Mouse (Mus musculus): Measurements from ENCODE around the gene Ccnf. TPM values are rescaled to one million over a fixed set of nuclear protein-coding genes. Genes with fewer than 3 reads are reported as not detected.
A peak's percentile ranks its signal among the peaks of the same experiment; 100 is the strongest.

Gene Ccnf
- 43.9 and 66.6 TPM in 2 replicates for polyA plus RNA-seq (2014; fragmentation: Nextera tagmentation; extraction: Ambion mirVana)

DNA sequence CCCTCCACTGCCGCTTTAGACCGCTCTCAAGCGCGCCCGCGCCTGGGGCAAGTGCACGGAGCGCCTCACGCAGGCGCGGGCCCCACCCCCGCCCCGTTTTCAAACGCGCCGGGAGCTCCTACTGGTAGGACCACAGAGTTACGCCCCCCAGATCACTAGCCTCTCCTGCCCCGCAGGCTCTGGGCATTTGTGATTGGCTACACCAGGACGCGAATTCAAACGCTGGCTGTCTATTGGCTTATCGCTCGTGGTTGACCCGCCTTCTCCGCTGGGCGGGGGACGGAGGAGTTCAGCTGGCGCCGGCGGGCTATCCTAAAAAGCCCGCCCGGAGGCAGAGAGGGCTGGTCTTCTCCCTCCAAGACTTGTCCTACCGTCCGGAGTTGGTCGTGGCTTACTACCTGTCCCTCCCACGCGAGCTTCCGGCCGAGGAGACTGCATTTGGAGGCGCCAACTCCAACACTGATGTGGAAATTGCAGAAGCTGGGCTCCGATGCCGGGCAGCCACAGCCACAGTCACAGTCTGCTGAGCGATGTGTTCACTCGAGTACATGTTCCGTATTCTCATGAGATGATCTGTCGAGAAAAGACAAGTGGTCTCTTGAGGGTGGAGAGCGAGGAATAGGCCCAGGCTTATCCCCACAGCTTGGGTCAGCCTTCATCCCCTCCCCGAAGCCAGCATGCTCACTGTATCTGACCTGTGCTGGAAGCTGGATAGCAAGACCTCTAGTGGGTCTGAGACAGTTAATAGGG is at the start of gene Ccnf:
TSS of gene Ccnf (minus strand) at position 165 of the 750 bp plus-strand sequence.
- peaks cover 27% of the 10 kb centered on the region for H3K36me3 ChIP-seq (ENCODE audit: control insufficient read depth, insufficient read depth, low read length)
- H3K27me3 ChIP-seq (ENCODE audit: control insufficient read depth, insufficient read depth, low read length) = no peaks in the 10 kb centered on the region
- H3K9ac ChIP-seq (ENCODE audit: low read depth, low read length) = peak within 1 kb of the TSS; percentile 89
- peak within 1 kb of the TSS; percentile 65 for H3K4me2 ChIP-seq (replicated peaks; ENCODE audit: low read depth, low read length)
- H3K4me1 ChIP-seq (ENCODE audit: control insufficient read depth, insufficient read depth, low read length) = peaks cover 8% of the 10 kb centered on the region; the same call in 1 of the 2 replicates
- H3K9me3 ChIP-seq (ENCODE audit: control insufficient read depth, low read length) = no peaks in the 10 kb centered on the region
- peak within 1 kb of the TSS; percentile 76 for H3K27ac ChIP-seq (ENCODE audit: low read depth, low read length)
- H3K4me3 ChIP-seq (ENCODE audit: low read length) = peak within 1 kb of the TSS; percentile 85
- ATAC-seq (ENCODE audit: low FRiP score, low TSS enrichment) = peak; percentile 100
- WGBS = under 1% methylated on average over 48 of the region's 48 CpGs

DNA sequence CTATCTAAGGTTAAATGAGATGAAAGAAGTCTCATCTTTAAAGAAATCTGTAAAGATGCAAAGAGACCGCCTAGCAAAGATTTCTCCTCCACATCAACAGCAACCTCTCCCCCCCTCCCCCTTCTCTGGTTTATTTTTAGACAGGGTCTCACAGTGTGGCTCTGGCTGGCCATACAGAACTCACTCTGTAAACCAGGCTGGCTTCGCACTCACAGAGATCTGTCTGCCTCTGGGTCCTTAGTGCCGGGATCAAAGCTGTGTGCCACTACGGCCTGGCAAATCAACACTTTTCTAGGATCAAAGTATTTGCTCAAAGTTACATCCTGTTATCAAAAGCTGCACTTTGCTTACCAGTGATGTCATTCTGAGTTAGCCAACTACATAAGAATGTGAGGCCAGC is 49.4 kb upstream of the Ccnf start:
- no peak overlapping the region for H3K27ac ChIP-seq (ENCODE audit: low read depth, low read length)
- no peak overlapping the region for H3K9ac ChIP-seq (ENCODE audit: low read depth, low read length)
- 68% methylated on average over 4 of the region's 4 CpGs for WGBS
- no peaks in the 10 kb centered on the region for H3K36me3 ChIP-seq (ENCODE audit: control insufficient read depth, insufficient read depth, low read length)
- H3K9me3 ChIP-seq (ENCODE audit: control insufficient read depth, low read length) = no peaks in the 10 kb centered on the region
- no peak overlapping the region for H3K4me3 ChIP-seq (ENCODE audit: low read length)
- no peaks in the 10 kb centered on the region for H3K27me3 ChIP-seq (ENCODE audit: control insufficient read depth, insufficient read depth, low read length)
- no peak overlapping the region for H3K4me2 ChIP-seq (replicated peaks; ENCODE audit: low read depth, low read length)
- ATAC-seq (ENCODE audit: low FRiP score, low TSS enrichment) = no peak
- no peaks in the 10 kb centered on the region for H3K4me1 ChIP-seq (ENCODE audit: control insufficient read depth, insufficient read depth, low read length)

DNA sequence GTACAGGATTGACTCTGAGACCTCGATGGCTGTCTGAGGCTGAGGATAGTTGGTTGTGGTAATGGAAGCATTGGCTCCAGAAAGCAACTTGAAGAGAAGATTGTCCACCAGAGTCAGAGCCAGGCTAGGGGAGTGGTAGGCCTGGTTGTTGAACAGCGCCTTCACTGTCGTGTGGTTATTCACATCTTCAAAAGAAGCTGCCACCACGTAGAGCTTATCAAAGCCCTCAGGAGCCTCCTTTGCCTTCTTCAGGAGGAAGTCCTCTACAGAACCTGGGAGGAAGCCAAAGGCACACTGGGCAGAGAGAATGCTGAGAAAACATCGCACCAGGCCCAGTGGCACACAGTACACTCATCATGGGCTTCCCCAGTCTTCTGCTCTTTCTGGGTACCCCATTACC is 38.1 kb upstream of the Ccnf start:
- no peak for ATAC-seq (ENCODE audit: low FRiP score, low TSS enrichment)
- WGBS = 87% methylated on average over 5 of the region's 5 CpGs

DNA sequence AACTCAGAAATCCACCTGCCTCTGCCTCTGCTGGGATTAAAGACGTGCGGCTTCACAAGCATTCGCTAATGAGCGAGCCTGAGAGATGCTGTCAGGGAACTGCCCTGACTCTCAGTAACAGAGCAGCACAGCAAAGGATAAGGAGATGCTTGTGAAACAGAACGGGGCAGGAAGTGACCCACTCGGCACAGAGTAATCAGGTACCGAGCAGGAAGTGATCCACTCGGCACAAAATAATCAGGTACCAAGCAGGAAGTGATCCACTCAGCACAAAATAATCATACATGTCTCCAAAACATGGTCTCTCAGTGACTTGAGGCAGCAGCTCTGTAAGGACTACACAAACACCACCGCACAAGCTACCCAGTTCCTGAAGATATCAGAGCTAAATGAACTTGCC is 37.2 kb upstream of the Ccnf start:
- no peak overlapping the region for H3K27ac ChIP-seq (ENCODE audit: low read depth, low read length)
- no peak overlapping the region for H3K9ac ChIP-seq (ENCODE audit: low read depth, low read length)
- 84% methylated on average over 9 of the region's 9 CpGs for WGBS
- no peaks in the 10 kb centered on the region for H3K27me3 ChIP-seq (ENCODE audit: control insufficient read depth, insufficient read depth, low read length)
- no peaks in the 10 kb centered on the region for H3K9me3 ChIP-seq (ENCODE audit: control insufficient read depth, low read length)
- no peak overlapping the region for H3K4me2 ChIP-seq (replicated peaks; ENCODE audit: low read depth, low read length)
- H3K36me3 ChIP-seq (ENCODE audit: control insufficient read depth, insufficient read depth, low read length) = no peaks in the 10 kb centered on the region
- ATAC-seq (ENCODE audit: low FRiP score, low TSS enrichment) = no peak
- H3K4me3 ChIP-seq (ENCODE audit: low read length) = no peak overlapping the region
- H3K4me1 ChIP-seq (ENCODE audit: control insufficient read depth, insufficient read depth, low read length) = no peaks in the 10 kb centered on the region

More for the DNA sequence above, 38.1 kb upstream of the Ccnf start:
- H3K9ac ChIP-seq (ENCODE audit: low read depth, low read length) = no peak overlapping the region
- no peaks in the 10 kb centered on the region for H3K4me1 ChIP-seq (ENCODE audit: control insufficient read depth, insufficient read depth, low read length)
- no peak overlapping the region for H3K27ac ChIP-seq (ENCODE audit: low read depth, low read length)
- no peaks in the 10 kb centered on the region for H3K27me3 ChIP-seq (ENCODE audit: control insufficient read depth, insufficient read depth, low read length)
- H3K4me2 ChIP-seq (replicated peaks; ENCODE audit: low read depth, low read length) = no peak overlapping the region
- H3K4me3 ChIP-seq (ENCODE audit: low read length) = no peak overlapping the region
- H3K9me3 ChIP-seq (ENCODE audit: control insufficient read depth, low read length) = no peaks in the 10 kb centered on the region
- H3K36me3 ChIP-seq (ENCODE audit: control insufficient read depth, insufficient read depth, low read length) = no peaks in the 10 kb centered on the region

DNA sequence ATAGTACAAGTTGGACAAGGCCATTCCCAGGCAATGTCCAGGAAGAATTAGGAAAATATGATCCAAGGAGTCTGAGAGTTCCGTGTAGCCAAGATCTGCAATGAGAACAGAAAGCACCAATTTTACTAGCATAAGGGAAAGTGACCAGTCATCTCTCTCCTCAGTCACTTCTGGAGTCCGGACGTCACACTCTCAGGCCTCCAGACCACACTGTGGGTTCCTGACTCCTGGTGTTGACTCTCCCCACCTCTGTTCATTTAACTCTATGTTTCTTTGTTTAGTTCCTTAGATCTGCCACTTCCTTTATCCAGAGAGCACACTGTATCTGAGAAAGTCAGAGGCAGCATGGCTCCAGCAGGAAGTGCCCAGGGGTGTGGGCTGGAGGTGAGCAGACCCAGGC is 34.4 kb upstream of the Ccnf start:
- no peak for ATAC-seq (ENCODE audit: low FRiP score, low TSS enrichment)
- Histone ChIP-seq H3K4me2 (replicated peaks; ENCODE audit: low read depth, low read length) (no peak overlapping the region), H3K27ac (ENCODE audit: low read depth, low read length) (no peak overlapping the region), H3K4me1 (ENCODE audit: control insufficient read depth, insufficient read depth, low read length) (no peaks in the 10 kb centered on the region), H3K9me3 (ENCODE audit: control insufficient read depth, low read length) (no peaks in the 10 kb centered on the region), H3K9ac (ENCODE audit: low read depth, low read length) (no peak overlapping the region), H3K27me3 (ENCODE audit: control insufficient read depth, insufficient read depth, low read length) (no peaks in the 10 kb centered on the region), H3K4me3 (ENCODE audit: low read length) (no peak overlapping the region), H3K36me3 (ENCODE audit: control insufficient read depth, insufficient read depth, low read length) (no peaks in the 10 kb centered on the region)
- 67% methylated on average over 3 of the region's 3 CpGs for WGBS

DNA sequence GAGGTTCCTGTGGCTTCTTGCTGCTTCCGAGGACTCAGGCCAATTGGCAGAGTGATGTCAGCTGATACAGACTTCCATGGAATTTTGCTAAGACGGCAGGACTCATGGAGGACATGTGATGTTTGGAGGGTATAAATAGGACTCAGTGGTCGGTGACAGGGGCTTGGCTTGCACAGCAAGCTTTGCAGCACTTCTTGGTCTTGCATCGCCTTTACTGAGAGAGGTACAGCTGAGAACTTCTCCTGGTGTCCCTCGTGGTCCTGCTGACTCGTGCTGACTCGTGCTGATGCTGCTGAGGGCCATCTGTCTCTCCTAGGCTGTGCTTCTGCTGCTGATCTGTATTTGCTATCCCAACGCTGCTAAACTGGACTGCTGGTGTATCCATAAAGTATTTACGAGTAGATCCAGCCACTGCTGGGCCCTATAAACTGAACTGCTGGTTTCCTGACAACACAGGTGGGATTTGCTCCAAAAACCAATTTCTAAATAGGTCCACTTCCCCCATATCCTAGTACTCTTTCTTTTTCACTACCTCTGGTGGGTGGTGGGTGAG is 32.1 kb upstream of the Ccnf start:
- no peaks in the 10 kb centered on the region for H3K36me3 ChIP-seq (ENCODE audit: control insufficient read depth, insufficient read depth, low read length)
- no peaks in the 10 kb centered on the region for H3K27me3 ChIP-seq (ENCODE audit: control insufficient read depth, insufficient read depth, low read length)
- no peak overlapping the region for H3K4me2 ChIP-seq (replicated peaks; ENCODE audit: low read depth, low read length)
- H3K27ac ChIP-seq (ENCODE audit: low read depth, low read length) = no peak overlapping the region
- 67% methylated on average over 9 of the region's 9 CpGs for WGBS
- ATAC-seq (ENCODE audit: low FRiP score, low TSS enrichment) = no peak
- no peak overlapping the region for H3K9ac ChIP-seq (ENCODE audit: low read depth, low read length)
- no peaks in the 10 kb centered on the region for H3K9me3 ChIP-seq (ENCODE audit: control insufficient read depth, low read length)
- H3K4me1 ChIP-seq (ENCODE audit: control insufficient read depth, insufficient read depth, low read length) = no peaks in the 10 kb centered on the region
- no peak overlapping the region for H3K4me3 ChIP-seq (ENCODE audit: low read length)

DNA sequence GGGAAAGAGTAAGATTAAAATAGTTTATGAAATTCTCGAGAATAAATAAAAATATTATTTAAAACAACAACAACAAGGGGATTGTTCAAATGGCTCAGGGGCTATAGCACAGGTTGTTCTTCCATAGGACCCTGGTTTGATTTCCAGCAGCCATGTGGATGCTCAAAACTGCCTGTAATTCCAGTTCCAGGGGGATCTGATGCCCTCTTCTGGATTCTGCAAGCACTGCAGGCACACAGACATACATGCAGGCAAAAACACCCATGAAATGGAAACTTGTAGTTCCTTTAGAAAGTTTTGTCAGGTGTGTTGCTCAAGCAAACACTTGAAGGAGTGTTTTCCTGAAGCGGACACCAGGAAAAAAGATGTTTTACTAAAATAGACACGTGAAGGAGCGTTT is 31.4 kb upstream of the Ccnf start:
- H3K4me3 ChIP-seq (ENCODE audit: low read length) = no peak overlapping the region
- H3K9me3 ChIP-seq (ENCODE audit: control insufficient read depth, low read length) = no peaks in the 10 kb centered on the region
- H3K27ac ChIP-seq (ENCODE audit: low read depth, low read length) = no peak overlapping the region
- WGBS = 65% methylated on average over 4 of the region's 4 CpGs
- H3K4me2 ChIP-seq (replicated peaks; ENCODE audit: low read depth, low read length) = no peak overlapping the region
- no peaks in the 10 kb centered on the region for H3K4me1 ChIP-seq (ENCODE audit: control insufficient read depth, insufficient read depth, low read length)
- no peaks in the 10 kb centered on the region for H3K27me3 ChIP-seq (ENCODE audit: control insufficient read depth, insufficient read depth, low read length)
- H3K9ac ChIP-seq (ENCODE audit: low read depth, low read length) = no peak overlapping the region
- no peak for ATAC-seq (ENCODE audit: low FRiP score, low TSS enrichment)
- H3K36me3 ChIP-seq (ENCODE audit: control insufficient read depth, insufficient read depth, low read length) = no peaks in the 10 kb centered on the region

DNA sequence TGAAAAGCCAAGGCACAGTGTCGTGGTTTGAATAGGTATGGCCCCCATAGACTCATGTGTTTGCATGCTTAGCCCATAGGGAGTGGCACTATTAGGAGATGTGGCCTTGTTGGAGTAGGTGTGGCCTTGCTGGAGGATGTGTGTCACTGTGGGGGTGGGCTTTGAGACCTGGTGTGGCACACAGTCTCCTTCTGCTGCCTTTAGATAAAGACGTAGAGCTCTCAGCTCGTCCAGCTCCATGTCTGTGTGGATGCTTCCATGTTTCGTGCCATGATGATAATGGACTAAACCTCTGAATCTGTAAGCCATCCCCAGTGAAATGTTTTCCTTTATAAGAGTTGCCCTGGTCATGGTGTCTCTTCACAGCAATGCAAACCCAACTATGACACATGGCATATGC is 28.6 kb upstream of the Ccnf start:
- no peaks in the 10 kb centered on the region for H3K36me3 ChIP-seq (ENCODE audit: control insufficient read depth, insufficient read depth, low read length)
- H3K4me2 ChIP-seq (replicated peaks; ENCODE audit: low read depth, low read length) = no peak overlapping the region
- no peaks in the 10 kb centered on the region for H3K4me1 ChIP-seq (ENCODE audit: control insufficient read depth, insufficient read depth, low read length)
- H3K27me3 ChIP-seq (ENCODE audit: control insufficient read depth, insufficient read depth, low read length) = no peaks in the 10 kb centered on the region
- H3K9ac ChIP-seq (ENCODE audit: low read depth, low read length) = no peak overlapping the region
- H3K4me3 ChIP-seq (ENCODE audit: low read length) = no peak overlapping the region
- ATAC-seq (ENCODE audit: low FRiP score, low TSS enrichment) = no peak
- 88% methylated on average over 4 of the region's 4 CpGs for WGBS
- no peak overlapping the region for H3K27ac ChIP-seq (ENCODE audit: low read depth, low read length)
- H3K9me3 ChIP-seq (ENCODE audit: control insufficient read depth, low read length) = no peaks in the 10 kb centered on the region

- 92% methylated on average over 1 of the region's 1 CpGs for WGBS
Measured at GRCm38 (mm10) chr17:24267133-24267532, 15.8 kb upstream of the Ccnf start.

More at GRCm38 (mm10) chr17:24267133-24267532, 15.8 kb upstream of the Ccnf start:
- Histone ChIP-seq H3K9ac (ENCODE audit: low read depth, low read length) (no peak overlapping the region), H3K4me1 (ENCODE audit: control insufficient read depth, insufficient read depth, low read length) (no peaks in the 10 kb centered on the region), H3K36me3 (ENCODE audit: control insufficient read depth, insufficient read depth, low read length) (no peaks in the 10 kb centered on the region), H3K9me3 (ENCODE audit: control insufficient read depth, low read length) (no peaks in the 10 kb centered on the region), H3K27ac (ENCODE audit: low read depth, low read length) (no peak overlapping the region), H3K4me2 (replicated peaks; ENCODE audit: low read depth, low read length) (no peak overlapping the region), H3K4me3 (ENCODE audit: low read length) (no peak overlapping the region), H3K27me3 (ENCODE audit: control insufficient read depth, insufficient read depth, low read length) (no peaks in the 10 kb centered on the region)
- ATAC-seq (ENCODE audit: low FRiP score, low TSS enrichment) = no peak
